ENCODE assay signal across 19 mouse cellular contexts in the genomic region with DNA sequence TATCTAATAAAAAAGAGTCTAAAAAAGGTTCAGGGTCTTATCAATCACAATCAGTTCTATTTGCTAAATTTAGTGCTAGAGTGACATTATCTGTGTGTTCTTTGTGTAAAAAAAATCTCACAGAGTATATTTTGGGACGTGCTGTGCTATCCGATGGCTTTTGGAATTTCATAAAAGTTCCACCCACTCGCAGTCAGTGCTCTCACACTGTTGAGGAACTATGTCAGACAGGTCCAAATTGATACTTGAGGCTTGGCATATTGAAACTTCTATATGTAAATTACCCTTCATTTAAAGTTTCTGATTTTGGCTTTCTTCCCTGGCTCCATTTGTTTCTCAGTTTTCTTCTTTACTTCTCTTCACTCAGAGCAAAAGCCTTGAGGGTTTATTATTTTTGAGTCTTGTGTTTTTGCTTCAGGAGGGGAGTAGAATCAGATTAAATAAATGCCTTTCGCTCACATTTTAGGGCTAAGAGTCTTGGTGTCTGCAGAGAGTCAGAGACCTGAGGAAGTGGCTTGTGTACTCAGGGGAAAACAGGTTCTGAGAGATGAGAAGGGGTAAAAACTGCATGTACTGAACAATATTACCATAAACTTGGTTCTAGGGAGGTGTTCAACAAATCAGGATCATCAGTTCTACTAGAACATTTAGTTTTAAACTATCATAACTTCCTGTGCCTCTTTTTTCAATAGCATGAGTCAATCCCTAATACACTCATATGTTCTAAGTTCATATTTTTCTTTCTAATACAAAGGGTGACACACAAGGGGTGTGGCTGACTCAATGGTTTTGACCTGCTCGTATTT. TPM values are rescaled to one million over a fixed set of nuclear protein-coding genes. Genes with fewer than 3 reads are reported as not detected.
A peak's percentile ranks its signal among the peaks of the same experiment; 100 is the strongest.
DNase-seq lines count a peak whose midpoint lies in the region; ATAC-seq and TF ChIP-seq lines count a peak whose summit lies in the region.
"Had no signal": no experiment of that assay in that cellular context is flagged by ENCODE, and none has a peak within 500 bp of the region (broad histone marks: within the 10 kb centered on the region; RNA-seq: fewer than 3 reads in every experiment).

No protein-coding gene starts in this region.

- H3K4me3 ChIP-seq in heart, adult 2 months = no peak overlapping the region
- no peak overlapping the region for H3K4me3 ChIP-seq in heart, embryonic 10.5 days
- no peak overlapping the region for H3K4me3 ChIP-seq in lung, postnatal 0 days (ENCODE audit: low read depth, low read length)
- H3K4me3 ChIP-seq in bone marrow macrophage, adult 2 months (ENCODE audit: insufficient read depth, low read length) = no peak overlapping the region
- H3K4me3 ChIP-seq: limb, embryonic 10.5 days; liver, embryonic 13.5 days had no signal

- TF ChIP-seq EP300 in heart, adult 2 months (IDR thresholded peaks at IDR 0.05; ENCODE audit: insufficient read depth, low read depth, low read length) = no peak
- TF ChIP-seq EP300 in lung, postnatal 0 days (IDR thresholded peaks at IDR 0.05) = peak; percentile 58

- peak; percentile 16; the same call in 1 of the 2 replicates for ATAC-seq in lung, postnatal 0 days
- ATAC-seq: hindbrain, embryonic 16.5 days had no signal

- WGBS in heart, adult 2 months = 56% methylated on average over 5 of the region's 5 CpGs
- 80% methylated on average over 5 of the region's 5 CpGs for WGBS in heart, embryonic 10.5 days
- WGBS in lung, postnatal 0 days = 56% methylated on average over 5 of the region's 5 CpGs

- peaks cover 2% of the 10 kb centered on the region; the same call in 1 of the 2 replicates for H3K36me3 ChIP-seq in heart, adult 2 months (ENCODE audit: control insufficient read depth, insufficient read depth, low read length)
- H3K36me3 ChIP-seq in heart, embryonic 10.5 days = no peaks in the 10 kb centered on the region
- H3K36me3 ChIP-seq in lung, postnatal 0 days (ENCODE audit: insufficient read depth, low read length) = no peaks in the 10 kb centered on the region
- H3K36me3 ChIP-seq: limb, embryonic 10.5 days; liver, embryonic 13.5 days had no signal

- peak overlapping the region; percentile 59 for H3K27ac ChIP-seq in heart, adult 2 months
- H3K27ac ChIP-seq in heart, embryonic 10.5 days = no peak overlapping the region
- no peak overlapping the region for H3K27ac ChIP-seq in lung, postnatal 0 days (ENCODE audit: low read length)
- peak overlapping the region; percentile 50 for H3K27ac ChIP-seq in bone marrow macrophage, adult 2 months (ENCODE audit: insufficient read depth, low read depth, low read length)
- H3K27ac ChIP-seq: limb, embryonic 10.5 days; liver, embryonic 13.5 days had no signal

- no peak overlapping the region for H3K4me2 ChIP-seq in lung, postnatal 0 days (replicated peaks; ENCODE audit: low read depth, low read length)
- H3K4me2 ChIP-seq: liver, embryonic 13.5 days; midbrain, embryonic 11.5 days had no signal

- H3K9ac ChIP-seq in heart, adult 2 months (ENCODE audit: low read depth, low read length) = no peak overlapping the region
- H3K9ac ChIP-seq in lung, postnatal 0 days (replicated peaks; ENCODE audit: low read depth) = no peak overlapping the region
- H3K9ac ChIP-seq: liver, embryonic 13.5 days had no signal

- DNase-seq in heart, adult 2 months = no peak
- DNase-seq in heart, embryonic 10.5 days (ENCODE audit: low spot score) = no peak
- peak; percentile 23 for DNase-seq in lung, postnatal 0 days (ENCODE audit: low spot score)
- no peak for DNase-seq in lung, adult 18-20 months
- DNase-seq in urinary bladder, adult 18-20 months (ENCODE audit: low spot score in 2 of 2) = no peak
- no peak for DNase-seq in gastrocnemius, adult 18-20 months (ENCODE audit: low spot score)
- DNase-seq: adrenal gland, postnatal 36 days; cerebellum, adult 11 months; cerebellum, postnatal 25 days; kidney, adult 2 months; liver, embryonic 13.5 days; lung, postnatal 14 days; thymus, postnatal 4 days had no signal

- H3K4me1 ChIP-seq in heart, adult 2 months (ENCODE audit: control insufficient read depth, insufficient read depth, low read length) = peaks cover 5% of the 10 kb centered on the region; the same call in 1 of the 2 replicates
- H3K4me1 ChIP-seq in heart, embryonic 10.5 days = no peaks in the 10 kb centered on the region
- no peaks in the 10 kb centered on the region for H3K4me1 ChIP-seq in lung, postnatal 0 days (ENCODE audit: insufficient read depth, low read depth, low read length)
- peaks cover 16% of the 10 kb centered on the region for H3K4me1 ChIP-seq in bone marrow macrophage, adult 2 months (ENCODE audit: control insufficient read depth, insufficient read depth, low read length)
- H3K4me1 ChIP-seq: limb, embryonic 10.5 days; liver, embryonic 13.5 days had no signal

- no peaks in the 10 kb centered on the region for H3K9me3 ChIP-seq in heart, embryonic 10.5 days
- H3K9me3 ChIP-seq in lung, postnatal 0 days (ENCODE audit: low read length) = no peaks in the 10 kb centered on the region
- H3K9me3 ChIP-seq: limb, embryonic 10.5 days; liver, embryonic 13.5 days had no signal

- TF ChIP-seq POLR2A in heart, adult 2 months (IDR thresholded peaks at IDR 0.05; ENCODE audit: insufficient read depth, low read depth, low read length) = no peak
- no peak for TF ChIP-seq POLR2A in bone marrow macrophage, adult 2 months (IDR thresholded peaks at IDR 0.05; ENCODE audit: borderline replicate concordance, low read depth, low read length)

- no peaks in the 10 kb centered on the region for H3K79me2 ChIP-seq in heart, adult 2 months (replicated peaks; ENCODE audit: control insufficient read depth, insufficient read depth, low read length)

- no peaks in the 10 kb centered on the region for H3K27me3 ChIP-seq in heart, adult 2 months (ENCODE audit: control insufficient read depth, insufficient read depth, low read length)
- H3K27me3 ChIP-seq in heart, embryonic 10.5 days (ENCODE audit: insufficient read depth, poor library complexity, severe bottlenecking) = no peaks in the 10 kb centered on the region
- H3K27me3 ChIP-seq in lung, postnatal 0 days (replicated peaks; ENCODE audit: insufficient read depth, low read length) = no peaks in the 10 kb centered on the region
- H3K27me3 ChIP-seq: liver, embryonic 13.5 days had no signal

- intact Hi-C loops in heart, adult 2 months (cut with DNase I) = loop anchor here (2.0 to 5.0 kb wide), 2 partner anchors 30 to 64 kb away; no protein-coding TSS in a partner anchor

- TF ChIP-seq CTCF in heart, adult 2 months (IDR thresholded peaks at IDR 0.05) = no peak
- TF ChIP-seq CTCF in lung, postnatal 0 days (IDR thresholded peaks at IDR 0.05) = no peak
- TF ChIP-seq CTCF in bone marrow macrophage, adult 2 months (IDR thresholded peaks at IDR 0.05; ENCODE audit: low read depth, low read length) = no peak

RNA-seq across cellular contexts. Expression of a gene that starts 11.5 kb away (rescaled TPM):
- under 1 TPM; 0.86 to 0.91 TPM for total RNA-seq in heart, adult 2 months (2021)
- polyA plus RNA-seq in heart, adult 2 months (2012; rRNA removed) = 0.74 and 2.0 TPM in 2 replicates
- not detected in 2 replicates for polyA plus RNA-seq in heart, embryonic 10.5 days (2016; fragmentation: Nextera tagmentation; extraction: Ambion mirVana)
- polyA plus RNA-seq in lung, postnatal 0 days (2015; fragmentation: Nextera tagmentation; extraction: Ambion mirVana) = not detected in 2 replicates
- polyA plus RNA-seq in bone marrow macrophage, adult 2 months (2012; ENCODE audit: insufficient read depth, insufficient read length, missing spikeins) = not detected in 2 replicates
- under 1 TPM in 1 of 2 experiments, not detected in 1; 0.25 TPM for total RNA-seq in gastrocnemius, adult 18-20 months (2021)
- total RNA-seq: adrenal gland, postnatal 36 days had no signal
- polyA plus RNA-seq: embryonic facial prominence, embryonic 11.5 days; hindbrain, embryonic 16.5 days; limb, embryonic 10.5 days; liver, embryonic 13.5 days; midbrain, embryonic 11.5 days; testis, adult 2 months had no signal

Comparison
In these comparisons a context has a peak if more than half of its experiments do, and no peak if none do; other contexts are left out.
1. H3K27ac ChIP-seq: peak in heart, adult 2 months (single experiment) and bone marrow macrophage, adult 2 months (single experiment); none in heart, embryonic 10.5 days (single experiment) and lung, postnatal 0 days (single experiment).